Mouse (Mus musculus) retina, postnatal 7 days (tissue): ENCODE results near the gene Ctu2.

ENCODE experiments used
- DNase-seq: peaks from one replicate; pipeline ENCODE4 v3.0.0-alpha.2; 2012; ENCODE audit warnings: low read depth, low spot score

The Ctu2 gene

DNA sequence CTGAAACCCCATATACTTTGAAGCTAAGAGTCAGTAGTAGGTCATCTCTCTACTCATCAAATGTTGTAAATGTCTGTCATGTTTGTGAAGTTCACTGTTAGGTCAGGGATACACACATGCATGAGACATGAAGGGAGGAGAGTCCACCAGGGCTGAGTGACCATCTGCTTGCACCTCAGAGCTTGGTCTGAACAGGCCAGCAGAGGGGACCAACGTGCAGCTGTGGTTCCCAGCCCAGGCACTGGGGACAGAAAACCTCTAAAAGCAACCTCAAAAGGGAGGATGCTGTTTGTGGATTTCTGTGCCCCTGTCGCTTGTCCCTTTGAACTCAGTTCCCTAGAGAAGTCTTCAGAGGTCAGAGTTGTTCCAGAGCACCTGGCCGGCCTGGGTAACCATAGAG lies 30.7 kb upstream of the Ctu2 start:
- no peak for DNase-seq

DNA sequence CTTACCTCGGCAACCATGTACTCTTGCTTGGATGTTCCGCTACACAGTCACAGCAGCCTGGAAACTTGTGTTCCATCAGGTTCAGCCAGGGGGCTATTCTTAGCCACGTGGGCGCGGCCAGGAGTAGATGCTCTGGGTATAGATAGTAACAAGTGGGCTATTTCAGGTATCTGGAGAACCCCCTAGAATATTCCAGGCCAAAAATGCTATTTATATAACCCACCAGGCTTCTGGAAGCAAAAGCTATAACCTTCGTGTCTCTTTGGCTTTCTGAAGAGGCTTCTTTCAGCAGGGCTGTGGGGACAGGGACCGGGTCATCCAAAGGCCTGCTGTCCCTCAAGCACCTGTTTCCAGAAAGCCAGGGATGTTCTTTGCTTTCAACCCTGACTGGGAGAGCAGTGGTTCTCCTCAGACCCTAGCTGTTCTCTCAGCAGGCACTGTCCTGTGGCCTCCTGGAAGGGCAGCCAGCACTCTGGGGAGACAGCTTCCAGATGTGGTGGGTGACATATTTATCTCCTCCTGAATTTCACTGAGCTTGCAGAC lies 24.7 kb upstream of the Ctu2 start:
- DNase-seq = no peak

DNA sequence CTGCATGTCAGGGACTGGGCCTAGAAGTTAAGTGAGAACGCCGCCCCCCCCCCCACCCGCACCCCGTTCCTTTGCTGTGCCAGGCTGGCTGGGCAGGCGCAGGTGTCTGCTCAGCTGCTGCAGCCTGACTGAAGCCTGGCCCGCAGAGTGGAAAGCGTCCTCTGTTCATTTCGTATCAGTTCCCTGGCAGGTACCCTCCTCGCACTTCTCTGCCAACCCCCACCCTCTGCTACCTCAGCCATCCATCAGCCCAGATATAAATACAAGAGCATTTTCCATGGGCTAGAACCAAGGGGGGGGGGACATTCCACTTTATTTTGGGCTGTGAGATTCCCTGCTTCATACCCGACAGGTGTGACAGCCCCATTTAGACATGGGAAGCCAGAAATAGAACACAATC lies 23.8 kb upstream of the Ctu2 start:
- no peak for DNase-seq

DNA sequence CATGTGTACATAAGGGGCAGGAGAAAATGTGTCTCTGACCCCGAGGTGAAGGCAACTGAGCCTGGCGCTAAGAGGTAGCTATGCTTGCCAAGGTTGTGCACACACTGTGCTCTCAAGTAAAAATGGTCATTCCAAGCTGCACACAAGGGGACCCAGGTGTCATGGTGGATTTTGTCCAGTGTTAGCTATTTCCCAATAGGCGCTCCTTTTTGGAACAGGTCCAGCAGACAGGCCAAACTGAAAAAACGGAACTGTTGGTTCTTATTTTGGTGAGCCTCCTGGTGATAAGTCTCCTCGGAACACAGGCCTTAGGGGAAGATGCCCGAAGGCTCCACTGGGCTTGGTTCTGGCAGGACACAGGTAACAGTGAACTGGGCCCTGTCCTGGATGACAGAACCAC lies 21.5 kb upstream of the Ctu2 start:
- no peak for DNase-seq

DNA sequence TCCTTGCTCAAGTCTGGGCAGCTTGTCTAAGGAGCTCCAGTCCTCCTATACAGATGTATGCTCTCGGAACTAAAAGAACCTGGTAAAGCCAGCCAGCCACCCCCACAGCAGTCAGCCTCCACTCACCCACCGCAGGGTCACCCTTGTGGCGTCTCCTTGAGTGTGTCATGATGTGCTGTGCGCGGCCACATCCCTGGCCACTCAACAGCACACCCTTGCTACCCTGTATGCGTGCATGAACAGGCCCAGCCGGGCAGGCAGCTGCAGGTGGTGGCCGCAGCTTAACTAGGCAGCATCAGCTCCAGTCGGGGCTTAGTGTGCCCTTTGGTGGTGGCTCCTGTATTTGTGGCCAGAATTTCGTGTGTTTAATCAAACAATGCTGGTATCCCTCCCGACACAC lies 18.8 kb upstream of the Ctu2 start:
- no peak for DNase-seq

DNA sequence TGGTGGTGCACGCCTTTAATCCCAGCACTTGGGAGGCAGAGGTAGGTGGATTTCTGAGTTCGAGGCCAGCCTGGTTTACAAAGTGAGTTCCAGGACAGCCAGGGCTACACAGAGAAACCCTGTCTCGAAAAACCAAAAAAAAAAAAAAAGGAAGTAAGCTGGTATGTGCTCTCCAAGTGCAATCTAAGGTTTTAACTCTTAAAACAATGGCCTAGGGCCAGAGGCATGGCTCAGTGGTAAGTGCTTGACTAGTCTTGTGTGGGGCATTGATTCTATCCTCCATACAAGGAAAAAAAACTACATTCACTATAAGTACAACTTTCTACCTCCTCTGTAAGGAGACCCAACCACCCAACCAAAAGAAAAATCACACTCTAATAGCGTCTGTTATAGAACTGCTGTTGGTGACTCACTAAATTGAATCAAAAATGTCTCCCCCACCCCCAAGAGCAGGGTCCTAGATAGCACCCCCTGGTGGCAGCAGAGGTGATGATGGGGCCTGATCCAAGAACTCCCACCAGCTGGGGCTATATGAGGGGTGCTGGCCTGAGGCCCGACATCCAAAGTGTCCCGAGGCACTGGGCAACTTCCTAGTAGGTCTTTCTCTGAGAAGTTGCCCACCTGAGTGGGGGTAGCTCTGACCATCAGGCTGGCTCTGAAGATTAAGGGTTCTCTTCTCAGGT lies 16.6 kb upstream of the Ctu2 start:
- DNase-seq = no peak

DNA sequence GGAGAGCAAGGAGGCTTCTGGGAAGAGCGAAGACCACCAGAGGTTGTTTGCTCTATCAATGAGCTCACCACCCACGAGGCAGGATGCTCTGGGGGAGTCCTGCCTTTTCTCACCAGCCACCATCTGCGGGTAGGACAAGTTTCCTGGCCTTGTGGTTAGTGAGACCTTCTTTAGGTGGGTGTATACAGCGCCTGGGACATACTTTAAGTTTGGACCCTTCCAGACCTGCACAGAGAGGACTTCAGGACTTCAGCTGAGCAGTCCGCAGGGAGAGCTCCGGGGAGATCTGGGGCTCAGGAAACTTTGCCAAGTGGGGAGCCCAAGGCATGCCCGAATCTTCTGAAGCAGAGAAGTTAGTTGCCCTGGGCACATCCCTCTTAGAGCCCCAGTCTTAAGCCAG lies 16.0 kb upstream of the Ctu2 start:
- DNase-seq = no peak

DNA sequence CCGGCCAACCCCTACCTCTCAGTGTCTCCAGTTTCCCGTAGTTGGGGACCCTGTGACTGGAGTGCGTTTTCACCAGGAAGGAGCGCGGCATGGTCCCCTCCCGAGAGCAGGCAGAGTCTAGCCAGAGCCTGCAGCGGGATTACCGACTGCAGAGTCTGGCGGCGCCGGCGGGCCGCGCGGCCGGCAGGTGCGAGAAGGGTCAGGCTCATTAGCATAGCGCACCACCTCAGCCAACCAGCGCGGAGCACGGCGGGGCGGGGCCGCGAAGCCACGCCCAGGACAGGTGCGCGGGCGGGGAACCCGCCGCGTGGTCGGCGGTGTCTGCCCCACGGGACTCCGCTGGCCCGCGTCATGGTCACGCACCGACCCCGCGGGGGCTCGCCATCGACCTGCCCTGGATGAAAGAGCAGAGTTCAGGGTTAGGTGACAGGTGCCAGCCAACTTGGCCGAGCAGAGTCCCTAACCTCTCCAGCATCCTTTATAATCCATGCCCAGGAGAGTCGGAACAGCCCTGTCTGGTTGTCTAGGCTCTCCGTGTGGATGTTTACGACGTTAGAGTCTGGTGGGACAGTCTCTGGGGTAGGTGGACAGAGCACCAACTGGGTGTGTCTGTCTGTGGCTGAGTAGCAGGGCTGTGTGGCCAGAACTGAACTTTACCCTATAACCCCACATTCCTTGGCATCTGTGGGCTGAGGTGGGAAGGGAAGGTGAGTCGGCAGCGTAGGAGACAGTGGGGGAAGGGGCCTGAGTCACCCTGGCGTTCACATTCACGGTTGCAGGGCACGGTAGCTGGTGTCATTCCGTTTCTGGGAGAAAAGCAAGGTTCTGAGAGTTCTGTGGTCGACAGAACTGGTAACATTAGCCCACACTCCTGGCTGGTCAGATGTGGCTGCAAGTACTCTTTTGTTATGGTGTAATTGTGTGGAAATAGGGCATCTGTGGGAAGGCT lies 15.1 kb upstream of the Ctu2 start, which contains the start of gene Snai3:
Gene Snai3, minus strand, starts transcription at position 210 of the 949 bp plus-strand sequence.
- peak; percentile 57 for DNase-seq

DNA sequence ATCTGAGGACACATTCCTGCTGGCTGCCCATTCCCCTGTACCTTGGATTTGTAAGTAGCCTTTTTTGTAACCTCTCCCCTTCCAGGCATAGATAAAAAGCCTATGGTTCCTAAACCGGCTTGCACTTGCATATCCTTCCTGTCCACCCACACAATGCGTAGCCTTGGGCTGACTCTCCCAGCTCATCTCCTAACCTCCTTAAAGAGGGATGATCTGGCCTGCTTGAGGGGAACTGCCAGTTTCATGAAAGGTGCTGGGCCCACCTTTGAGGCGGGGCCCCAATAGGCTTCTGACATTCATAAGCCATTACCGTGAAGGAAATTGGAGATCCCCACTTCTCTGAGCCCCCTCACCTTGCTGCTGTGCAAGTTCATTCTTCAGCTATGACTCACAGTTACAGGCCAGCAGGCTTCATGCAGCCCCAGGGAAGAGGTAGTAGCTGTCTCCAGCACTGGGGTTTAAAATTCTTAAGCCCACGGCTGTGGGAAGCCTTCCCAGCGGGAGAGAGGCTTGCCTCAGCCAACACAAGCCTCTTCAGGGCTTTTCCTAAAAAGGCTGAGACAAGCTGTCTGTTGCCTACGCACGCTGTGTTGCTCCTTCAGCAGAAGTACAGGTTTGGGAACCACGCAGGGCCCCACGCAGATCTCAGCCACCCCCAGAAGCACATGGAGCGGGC lies 14.3 kb upstream of the Ctu2 start:
- DNase-seq = no peak

DNA sequence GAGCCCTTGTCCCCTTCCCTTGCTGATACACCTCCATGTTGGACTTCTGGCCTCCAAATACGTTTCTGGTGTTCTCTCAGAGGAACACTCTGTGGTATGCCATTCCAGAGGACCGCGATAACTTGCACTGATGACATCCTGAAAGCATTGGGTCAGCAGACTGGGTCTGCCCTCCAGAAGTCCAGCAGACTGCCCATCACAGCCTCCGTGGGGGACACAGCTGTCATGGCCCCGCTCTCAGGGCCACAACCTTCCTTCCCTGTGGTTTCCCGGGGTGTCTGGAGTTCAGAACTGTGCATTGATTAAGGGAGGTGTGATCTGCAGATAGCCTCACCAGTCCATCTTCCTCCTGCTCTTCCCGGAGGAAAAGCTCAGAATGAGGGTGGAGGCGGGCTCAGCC lies 13.4 kb upstream of the Ctu2 start:
- DNase-seq = no peak

DNA sequence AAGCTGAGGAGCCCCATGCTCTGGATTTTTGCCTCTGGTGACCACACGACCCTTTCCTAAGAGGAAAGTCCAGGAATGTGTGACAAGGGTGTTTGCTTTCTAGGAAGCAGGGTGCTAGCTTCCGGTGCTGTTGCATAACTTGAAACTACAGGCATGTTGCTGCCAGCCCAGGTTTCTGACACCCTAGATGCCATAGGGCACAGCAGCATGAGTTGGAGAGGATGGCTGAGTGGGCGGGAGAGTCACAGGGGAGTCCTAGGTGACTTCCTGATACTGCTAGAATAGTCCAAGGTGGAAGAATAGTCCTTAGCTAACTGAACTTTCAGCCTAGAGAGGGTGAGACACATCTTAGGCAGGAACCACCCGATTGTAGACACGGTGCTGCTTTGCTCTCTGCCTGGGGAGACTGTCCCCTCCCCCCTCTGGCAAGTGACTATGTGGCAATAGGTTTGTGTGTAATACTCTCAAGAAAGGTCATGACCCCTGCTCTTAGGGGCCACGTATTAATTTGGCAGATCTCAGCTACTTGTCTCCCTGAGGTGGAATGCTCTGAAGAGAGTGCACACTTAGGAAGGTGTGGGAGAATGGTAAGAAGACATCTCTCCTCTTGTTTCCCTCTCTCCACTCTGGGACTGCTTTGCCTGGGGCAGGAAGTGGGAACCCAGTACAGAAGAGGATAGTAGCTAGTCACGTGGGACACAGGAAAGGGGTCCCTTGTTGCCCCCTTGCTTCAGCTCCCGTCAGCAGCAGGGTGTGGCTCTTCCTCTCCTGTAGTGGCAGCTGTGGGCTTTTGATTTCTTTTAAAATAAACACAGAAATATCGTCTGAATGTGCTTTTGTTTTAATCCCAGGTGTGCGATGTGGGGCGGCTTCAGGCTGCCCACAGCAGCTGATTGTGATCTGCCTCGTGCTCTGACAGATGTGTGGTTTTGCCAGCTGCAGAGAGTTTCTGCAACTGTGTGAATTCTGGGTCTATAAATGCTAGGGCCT lies 12.0 kb upstream of the Ctu2 start:
- DNase-seq = no peak

DNA sequence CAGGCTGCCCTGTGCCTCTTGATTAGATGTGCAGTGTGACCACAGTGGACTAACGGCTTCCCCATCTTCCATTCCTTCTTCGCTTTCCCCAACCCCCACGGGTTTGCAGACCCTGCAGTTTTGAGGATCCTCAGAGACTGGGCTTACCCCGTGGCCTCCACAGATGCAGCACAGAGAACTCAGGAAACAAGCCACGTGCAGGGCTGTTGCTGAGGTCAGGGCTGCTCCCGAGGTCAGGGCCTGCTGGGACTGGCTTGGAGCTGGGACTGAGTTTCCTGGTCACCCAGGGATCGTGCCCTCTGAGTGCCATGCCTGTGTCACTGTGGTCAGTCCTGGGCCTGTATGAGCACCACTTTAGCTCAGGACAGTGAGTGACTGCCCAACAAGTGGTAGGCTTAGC lies 11.0 kb upstream of the Ctu2 start:
- DNase-seq = no peak

DNA sequence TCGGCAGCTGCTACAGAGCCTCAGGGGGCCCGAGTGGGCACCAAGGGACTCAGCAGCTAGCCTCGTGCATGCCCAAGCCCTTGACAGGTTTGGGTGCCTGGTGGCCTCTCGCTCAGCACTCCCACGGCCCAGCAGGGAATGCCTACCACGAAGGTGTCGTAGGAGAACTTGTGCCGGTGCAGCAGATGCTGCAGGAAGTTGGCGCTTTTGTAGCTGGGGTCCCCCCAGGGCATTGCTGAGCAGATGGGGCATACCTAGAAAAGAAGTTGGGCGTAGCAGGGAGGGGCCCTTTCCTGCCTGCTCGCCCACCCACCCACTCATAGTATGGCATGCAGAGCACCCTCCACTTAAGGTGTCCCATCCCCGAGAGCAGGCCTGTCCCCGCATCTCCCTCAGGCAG lies 8.1 kb upstream of the Ctu2 start:
- no peak for DNase-seq

DNA sequence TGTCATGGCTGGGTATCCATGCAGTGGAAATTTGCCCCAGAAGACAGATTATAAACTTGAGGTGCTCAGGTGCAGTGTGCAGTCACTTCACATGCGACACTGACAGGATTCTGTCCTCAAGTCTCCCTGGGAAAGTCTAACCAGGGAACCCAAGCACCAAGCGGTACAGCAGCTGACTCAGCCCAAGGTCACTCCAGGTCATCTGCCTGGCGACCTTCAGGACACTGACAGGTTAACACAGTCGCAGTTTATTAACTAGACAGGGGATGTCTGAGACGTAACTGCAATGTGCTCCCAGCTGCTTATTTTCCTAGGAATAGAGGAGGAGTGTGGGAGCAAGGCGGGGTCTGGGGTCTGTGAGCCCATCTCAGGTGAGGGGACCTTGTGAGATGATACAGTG lies 6.5 kb upstream of the Ctu2 start:
- no peak for DNase-seq

DNA sequence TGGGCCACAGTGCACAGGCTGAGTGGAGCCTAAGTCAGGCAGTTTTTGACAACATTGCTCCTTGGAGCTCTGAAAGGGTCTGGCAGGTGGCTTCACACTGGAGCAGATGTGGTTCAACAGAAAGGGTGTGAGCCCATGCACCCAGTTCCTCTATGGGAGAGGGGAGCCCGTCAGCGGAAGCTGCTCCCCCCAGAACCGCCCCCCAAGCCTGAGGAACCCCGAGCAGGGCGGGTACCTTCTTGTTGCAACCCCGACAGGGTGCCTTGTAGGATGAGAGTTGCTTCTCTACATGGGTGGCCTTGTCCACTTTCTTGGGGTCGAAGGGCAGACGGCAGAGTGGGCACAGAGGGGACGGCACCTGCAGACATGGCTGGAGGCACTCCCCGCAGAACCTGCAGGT lies 6.0 kb upstream of the Ctu2 start:
- no peak for DNase-seq

DNA sequence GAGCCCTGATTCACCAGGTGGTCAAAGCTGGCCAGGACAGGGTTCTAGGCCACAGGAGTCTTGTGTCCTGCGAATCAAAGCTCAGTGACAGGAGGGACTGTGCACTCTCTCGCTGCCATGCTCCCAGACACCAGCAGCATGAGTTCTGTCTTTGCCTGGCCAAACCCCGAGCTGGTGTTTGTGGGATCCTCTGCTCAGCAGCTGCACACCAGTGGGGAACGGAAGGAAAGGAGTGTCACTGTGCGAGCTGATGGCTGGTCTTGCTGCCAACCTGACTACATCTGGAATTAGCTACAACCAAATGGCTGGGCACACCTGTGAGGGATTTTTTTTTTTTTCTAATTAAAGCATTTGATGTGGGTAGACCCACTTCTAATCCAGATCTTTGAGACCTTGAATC lies 5.3 kb upstream of the Ctu2 start:
- DNase-seq = no peak

DNA sequence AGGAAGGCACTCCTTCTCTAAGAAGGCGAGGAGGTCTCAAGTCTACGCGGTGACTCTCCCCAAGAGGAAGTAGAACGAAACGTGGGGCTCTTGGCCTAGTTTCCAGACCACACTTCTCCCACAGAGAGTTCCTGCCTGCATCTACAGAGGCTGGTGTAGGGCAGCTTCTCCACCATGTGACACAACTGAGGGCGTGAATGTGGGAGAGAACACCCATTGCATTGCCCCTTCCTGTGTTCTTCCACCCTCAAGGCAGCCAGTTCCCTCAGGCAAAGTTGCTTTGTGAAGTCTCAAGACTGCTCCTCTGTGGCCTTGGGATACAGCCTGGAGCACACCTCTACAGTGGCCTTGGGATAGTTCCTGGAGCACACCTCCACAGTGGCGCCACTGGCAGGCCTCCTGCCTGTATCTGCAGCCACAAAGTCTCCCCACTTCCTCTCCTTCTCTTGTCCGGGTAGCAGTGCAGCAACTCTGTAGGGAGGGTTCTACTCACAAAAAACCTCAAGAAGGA lies 2.0 kb upstream of the Ctu2 start:
- no peak for DNase-seq

DNA sequence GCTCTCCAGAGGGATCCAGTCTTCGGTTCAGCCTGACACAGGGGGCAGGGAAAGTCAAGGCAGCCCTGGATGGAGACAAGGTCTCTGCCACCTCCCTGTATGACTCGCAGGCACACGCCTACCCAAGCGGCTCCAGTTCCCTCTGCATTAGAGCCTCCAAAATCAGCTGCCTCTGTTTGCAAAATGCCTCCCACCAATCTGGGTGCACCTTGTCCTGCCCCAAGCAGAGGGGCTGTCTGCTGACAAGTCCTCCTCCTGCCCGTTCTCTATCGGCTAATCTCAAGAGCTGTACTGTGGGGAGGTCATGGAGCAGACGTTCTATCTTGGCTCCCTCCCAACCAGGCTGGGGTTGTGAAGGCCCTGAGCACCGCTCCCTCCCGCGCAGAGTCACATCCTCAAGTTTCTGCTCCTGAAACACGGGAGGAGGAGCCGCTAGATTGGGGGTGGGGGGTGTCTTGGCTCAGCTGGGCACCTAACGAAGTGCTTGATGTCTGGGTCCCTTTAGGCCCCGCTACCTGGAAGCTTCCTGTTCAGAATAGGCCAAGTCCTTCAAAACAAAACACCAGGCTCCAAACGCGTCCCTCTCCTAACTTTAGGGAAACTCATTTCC lies 887 bp upstream of the Ctu2 start:
- no peak for DNase-seq

DNA sequence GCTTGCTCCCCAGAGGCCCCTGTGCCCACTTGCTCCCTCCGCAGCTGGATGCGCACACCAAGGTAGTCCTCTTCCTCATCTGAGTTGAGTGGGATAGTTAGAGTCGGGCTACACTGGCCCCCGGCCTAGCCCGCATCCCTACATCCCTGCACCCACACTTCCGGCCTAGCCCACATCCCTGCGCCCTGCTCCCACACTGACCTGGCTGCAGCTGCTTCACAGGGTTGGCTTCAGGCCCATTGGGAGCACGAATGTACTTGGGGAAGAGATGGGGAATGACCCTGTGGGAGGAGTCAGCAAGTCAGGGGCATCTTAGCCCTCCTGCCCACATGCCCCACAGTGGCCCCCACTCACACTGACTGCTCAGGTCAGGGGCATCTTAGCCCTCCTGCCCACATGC lies 6.5 kb downstream of the Ctu2 start:
- DNase-seq = no peak

DNA sequence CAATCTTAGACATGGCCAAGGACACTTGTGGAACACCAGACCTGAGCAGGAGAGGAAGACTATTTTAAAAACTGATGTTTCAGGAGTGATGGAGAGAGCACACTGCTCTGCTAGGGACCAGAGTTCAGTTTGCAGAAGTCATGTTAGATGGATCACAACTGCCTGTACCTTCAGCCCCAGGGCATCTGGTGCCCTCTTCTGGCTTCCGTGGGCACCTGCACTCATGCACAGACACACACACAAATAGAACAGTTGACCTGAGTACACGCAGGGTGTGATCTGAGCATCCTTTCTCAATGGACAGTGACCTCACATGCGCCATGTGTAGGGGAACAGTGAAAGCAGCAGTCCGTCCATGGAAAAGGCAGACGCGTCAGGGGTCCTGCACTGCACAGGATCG lies 7.9 kb downstream of the Ctu2 start:
- DNase-seq = no peak
